Mouse (Mus musculus) midbrain, embryonic 15.5 days (tissue): ENCODE results near the gene Ntm. TPM values are rescaled to one million over a fixed set of nuclear protein-coding genes. Genes with fewer than 3 reads are reported as not detected.

Experiments used
- ATAC-seq: fragments of 200-750 bp; cut with Nextera tagmentation; replicated peaks from 2 replicates; pipeline ENCODE4 v1.8.0; 2017; ENCODE audit warnings: moderate TSS enrichment
- H3K27ac ChIP-seq: fragments of 300-500 bp; sonication (generic); 2 replicates; pipeline ENCODE4 v1.5.1; 2015; ENCODE audit warnings: mild to moderate bottlenecking, inconsistent platforms
- H3K27me3 ChIP-seq: fragments of 300-500 bp; sonication (generic); replicated peaks from 2 replicates; pipeline ENCODE4 v1.6.1; 2015; ENCODE audit warnings: inconsistent platforms
- H3K36me3 ChIP-seq: fragments of 300-500 bp; sonication (generic); replicated peaks from 2 replicates; pipeline ENCODE4 v1.6.1; 2015; ENCODE audit warnings: inconsistent platforms
- H3K4me1 ChIP-seq: fragments of 300-500 bp; sonication (generic); 2 replicates; pipeline ENCODE4 v1.6.1; 2015; ENCODE audit warnings: inconsistent platforms
- H3K4me2 ChIP-seq: fragments of 300-500 bp; sonication (generic); 2 replicates; pipeline ENCODE4 v1.6.1; 2015; ENCODE audit warnings: inconsistent platforms, mild to moderate bottlenecking, moderate library complexity
- H3K4me3 ChIP-seq: fragments of 300-500 bp; sonication (generic); 2 replicates; pipeline ENCODE4 v1.5.1; 2015; ENCODE audit warnings: mild to moderate bottlenecking, inconsistent platforms
- H3K9ac ChIP-seq: fragments of 300-500 bp; sonication (generic); 2 replicates; pipeline ENCODE4 v1.6.1; 2015; ENCODE audit warnings: mild to moderate bottlenecking, inconsistent platforms
- H3K9me3 ChIP-seq: fragments of 300-500 bp; sonication (generic); 2 replicates; pipeline ENCODE4 v1.6.1; 2016; ENCODE audit warnings: inconsistent platforms
- WGBS: fragments of 180-500 bp; shearing (Covaris S2); methylation state at CpG from one replicate; pipeline ENCODE4 v1.1.7; 2015; ENCODE audit warnings: mixed read lengths; 5-methylcytosine and 5-hydroxymethylcytosine counted together
- polyA plus RNA-seq: library from polyadenylated mRNA; unstranded; fragments of >200 nt; fragmentation: Nextera tagmentation; extraction: Ambion mirVana; gene quantifications from 2 replicates; pipeline ENCODE4 v1.2.1, GENCODE M21; 2015

The Ntm gene
- polyA plus RNA-seq, 1 experiment from 2014 or later: 246 TPM

DNA sequence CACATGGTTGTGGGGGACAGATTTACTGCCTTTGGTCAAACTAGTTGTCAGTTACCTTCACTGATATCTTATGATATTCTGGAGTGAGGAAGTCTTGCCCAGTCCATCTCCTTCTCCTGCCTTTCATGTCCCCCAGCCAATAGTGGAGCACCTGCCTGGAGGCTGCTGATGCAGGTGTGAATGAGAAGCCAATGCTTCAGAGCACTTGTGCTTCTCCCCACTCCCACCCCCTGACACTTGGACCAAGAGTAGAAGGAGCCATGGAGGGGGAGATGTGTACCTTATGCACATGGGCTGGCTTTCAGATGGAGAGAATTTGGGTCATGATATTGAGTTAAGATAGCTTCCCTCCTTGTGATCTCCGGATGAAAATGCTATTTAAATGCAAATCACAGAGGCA lies 747.7 kb downstream of the Ntm start:
- Histone ChIP-seq H3K4me3 (no peak overlapping the region), H3K9me3 (no peaks in the 10 kb centered on the region), H3K27ac (no peak overlapping the region), H3K4me2 (no peak overlapping the region), H3K9ac (no peak overlapping the region), H3K27me3 (no peaks in the 10 kb centered on the region), H3K36me3 (no peaks in the 10 kb centered on the region), H3K4me1 (no peaks in the 10 kb centered on the region)
- WGBS: 44% methylated on average over 1 of the region's 1 CpGs
- no peak for ATAC-seq

DNA sequence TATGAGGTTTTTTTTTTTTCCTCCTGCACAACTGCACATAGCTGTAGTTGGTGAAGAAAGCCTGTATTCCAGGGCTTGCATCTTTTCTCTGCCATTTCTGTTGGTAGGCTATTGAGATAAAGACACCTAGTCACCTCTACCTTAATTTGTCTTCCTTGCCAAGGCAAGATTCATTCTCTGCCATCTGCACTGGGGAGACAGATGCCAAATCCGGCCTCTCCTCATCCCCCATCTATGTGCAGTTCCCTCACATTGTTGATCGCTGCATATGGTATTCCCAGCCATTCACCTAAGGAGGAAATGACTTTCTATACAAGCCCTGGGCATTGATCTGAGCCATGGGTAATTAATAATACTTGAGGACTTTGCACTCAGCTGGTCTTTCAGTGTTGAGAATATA lies 753.7 kb downstream of the Ntm start:
- Histone ChIP-seq H3K9ac (no peak overlapping the region), H3K4me2 (no peak overlapping the region), H3K4me1 (peaks cover 9% of the 10 kb centered on the region; the same call in 1 of the 2 replicates), H3K27ac (no peak overlapping the region), H3K27me3 (no peaks in the 10 kb centered on the region), H3K9me3 (no peaks in the 10 kb centered on the region), H3K4me3 (no peak overlapping the region), H3K36me3 (no peaks in the 10 kb centered on the region)
- ATAC-seq: no peak
- WGBS: 84% methylated on average over 2 of the region's 2 CpGs

DNA sequence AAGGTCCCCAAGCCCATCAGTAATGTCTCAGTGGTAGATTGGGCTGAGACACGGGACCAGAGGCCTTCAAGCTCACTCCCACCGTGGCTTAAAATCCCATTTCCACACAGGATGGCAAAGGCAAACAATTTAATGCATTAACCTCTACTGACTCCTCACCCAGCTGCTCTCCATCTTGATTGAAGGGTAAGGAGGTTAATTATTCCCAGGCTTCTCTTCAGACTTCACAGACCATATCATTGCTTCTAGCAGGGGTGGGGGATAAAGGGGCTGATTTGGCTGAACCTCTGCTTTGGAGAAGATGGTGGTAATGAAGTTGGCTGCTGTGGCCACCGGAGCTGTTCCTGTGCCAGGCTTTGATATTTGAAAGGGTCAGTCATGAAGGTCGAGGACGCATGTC lies 754.8 kb downstream of the Ntm start:
- ATAC-seq: no peak
- no peaks in the 10 kb centered on the region for H3K36me3 ChIP-seq
- peaks cover 9% of the 10 kb centered on the region; the same call in 1 of the 2 replicates for H3K4me1 ChIP-seq
- 68% methylated on average over 5 of the region's 5 CpGs for WGBS
- no peak overlapping the region for H3K9ac ChIP-seq
- H3K4me3 ChIP-seq: no peak overlapping the region
- no peak overlapping the region for H3K4me2 ChIP-seq
- H3K27ac ChIP-seq: no peak overlapping the region
- no peaks in the 10 kb centered on the region for H3K9me3 ChIP-seq
- H3K27me3 ChIP-seq: no peaks in the 10 kb centered on the region

DNA sequence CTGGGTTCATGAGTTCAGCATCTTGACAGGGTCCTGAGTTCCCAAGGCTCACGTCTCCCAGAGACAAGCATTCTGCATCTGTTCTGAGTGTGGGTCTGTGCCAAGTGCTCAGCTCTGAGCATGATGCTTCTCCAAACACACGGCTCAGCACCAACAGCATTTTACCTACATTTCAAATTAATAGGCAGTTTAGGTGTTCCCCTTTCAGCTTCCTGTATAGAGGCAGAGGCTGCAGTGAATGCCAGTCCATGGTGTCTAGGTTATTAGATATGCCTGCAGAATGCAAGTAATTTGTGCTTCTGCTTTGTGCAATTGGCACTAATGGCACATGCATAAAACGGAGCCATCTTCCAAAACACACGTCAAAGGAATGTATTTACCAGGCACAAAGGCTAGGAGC lies 757.3 kb downstream of the Ntm start:
- peak overlapping the region; percentile 27; the same call in 1 of the 2 replicates for H3K27ac ChIP-seq
- no peaks in the 10 kb centered on the region for H3K27me3 ChIP-seq
- no peak overlapping the region for H3K4me2 ChIP-seq
- no peaks in the 10 kb centered on the region for H3K36me3 ChIP-seq
- no peak overlapping the region for H3K9ac ChIP-seq
- ATAC-seq: no peak
- peaks cover 21% of the 10 kb centered on the region for H3K4me1 ChIP-seq
- 52% methylated on average over 4 of the region's 4 CpGs for WGBS
- H3K9me3 ChIP-seq: no peaks in the 10 kb centered on the region
- H3K4me3 ChIP-seq: no peak overlapping the region

DNA sequence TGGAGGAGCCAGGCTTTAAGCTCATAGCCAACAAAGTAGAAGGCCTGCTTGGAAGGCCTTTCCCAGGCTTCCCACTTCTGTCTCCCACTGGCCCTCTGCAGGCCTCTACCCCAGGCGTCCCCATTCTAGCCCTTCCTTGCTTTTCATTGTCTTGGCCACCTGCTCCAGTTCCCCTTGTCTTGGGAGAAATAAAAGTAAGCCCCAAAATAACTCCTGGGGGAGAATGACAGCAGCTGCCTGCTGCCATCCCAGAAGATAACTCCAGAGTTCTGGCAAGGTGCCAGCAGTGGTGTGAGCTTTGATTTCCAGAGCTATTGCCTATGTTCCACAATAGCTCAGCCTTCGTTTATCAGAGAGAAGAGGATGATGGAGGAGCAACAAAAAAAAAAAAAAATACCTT lies 760.7 kb downstream of the Ntm start:
- no peak for ATAC-seq

DNA sequence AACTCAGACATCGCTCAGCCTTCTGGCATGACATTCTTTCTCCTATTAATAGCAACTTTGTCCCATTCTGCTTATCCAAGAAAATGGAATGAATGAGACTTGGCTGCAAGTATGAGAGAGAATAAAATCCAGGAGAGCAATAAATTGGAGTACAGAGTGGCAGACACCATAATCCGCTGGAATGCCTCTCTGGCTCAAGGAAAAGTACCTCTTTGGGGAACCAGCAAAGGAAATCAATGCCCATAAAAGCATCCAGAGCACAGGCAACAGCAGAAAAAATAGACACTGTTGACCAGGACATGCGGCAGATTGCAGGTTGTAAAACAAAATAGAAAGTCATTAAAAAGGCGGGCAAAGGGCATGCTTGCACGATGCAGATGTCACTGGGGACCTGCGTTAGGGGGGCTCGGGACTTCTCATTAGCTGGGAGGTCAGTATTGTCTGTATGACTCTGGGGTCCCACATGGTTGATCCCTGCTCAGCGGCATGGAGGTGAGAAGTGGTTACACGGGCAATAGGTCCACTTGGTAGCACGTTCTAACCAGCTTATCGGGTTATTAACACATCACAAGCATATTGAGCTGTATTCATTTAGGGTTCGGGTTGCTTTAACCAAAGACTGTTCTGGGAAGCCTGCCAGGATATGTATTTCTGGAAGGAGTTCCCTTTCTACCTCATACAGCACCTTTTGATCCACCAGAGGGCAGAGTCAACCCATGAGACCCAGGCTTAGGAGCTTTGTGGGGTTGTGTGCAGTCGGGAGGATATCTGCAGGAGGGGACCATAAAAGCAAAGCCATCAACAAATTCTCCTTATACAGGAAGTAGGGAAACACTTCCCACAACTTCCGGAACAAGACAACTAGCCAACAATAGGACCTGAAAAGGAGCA lies 761.5 kb downstream of the Ntm start:
- H3K4me1 ChIP-seq: peaks cover 21% of the 10 kb centered on the region

More for the DNA sequence above, 760.7 kb downstream of the Ntm start:
- no peak overlapping the region for H3K4me3 ChIP-seq
- H3K4me1 ChIP-seq: peaks cover 21% of the 10 kb centered on the region
- no peak overlapping the region for H3K27ac ChIP-seq
- WGBS: 21% methylated on average over 2 of the region's 2 CpGs
- H3K9ac ChIP-seq: no peak overlapping the region
- H3K36me3 ChIP-seq: no peaks in the 10 kb centered on the region
- no peak overlapping the region for H3K4me2 ChIP-seq
- no peaks in the 10 kb centered on the region for H3K27me3 ChIP-seq
- H3K9me3 ChIP-seq: no peaks in the 10 kb centered on the region

DNA sequence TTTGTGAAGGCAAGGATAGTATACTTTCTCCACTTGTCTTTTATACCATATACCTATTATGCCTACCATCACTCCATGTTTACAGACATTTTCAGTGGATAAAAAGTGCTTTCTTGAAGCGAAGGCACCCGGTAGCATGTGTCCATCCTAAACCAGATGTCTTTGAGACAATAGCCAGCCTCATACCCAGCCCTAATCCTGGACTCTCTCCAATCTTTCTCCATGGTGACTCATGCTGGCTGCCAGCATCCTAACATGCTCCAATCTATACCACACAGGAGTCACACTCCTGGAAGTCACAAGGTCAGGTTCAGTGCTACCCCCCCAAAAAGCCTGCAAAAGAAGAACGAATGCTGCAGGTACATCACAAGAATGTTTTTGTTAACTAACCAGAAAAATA lies 765.9 kb downstream of the Ntm start:
- no peaks in the 10 kb centered on the region for H3K9me3 ChIP-seq
- no peak overlapping the region for H3K4me3 ChIP-seq
- no peak for ATAC-seq
- H3K27me3 ChIP-seq: no peaks in the 10 kb centered on the region
- no peak overlapping the region for H3K9ac ChIP-seq
- H3K4me1 ChIP-seq: peaks cover 7% of the 10 kb centered on the region
- H3K27ac ChIP-seq: no peak overlapping the region
- WGBS: 53% methylated on average over 3 of the region's 3 CpGs
- no peaks in the 10 kb centered on the region for H3K36me3 ChIP-seq
- H3K4me2 ChIP-seq: no peak overlapping the region

More for the DNA sequence above, 761.5 kb downstream of the Ntm start:
- Histone ChIP-seq H3K36me3 (no peaks in the 10 kb centered on the region), H3K27ac (no peak overlapping the region), H3K4me3 (no peak overlapping the region), H3K4me2 (no peak overlapping the region), H3K9me3 (no peaks in the 10 kb centered on the region), H3K9ac (no peak overlapping the region), H3K27me3 (no peaks in the 10 kb centered on the region)
- peak; percentile 59 for ATAC-seq
- WGBS: 53% methylated on average over 14 of the region's 14 CpGs

DNA sequence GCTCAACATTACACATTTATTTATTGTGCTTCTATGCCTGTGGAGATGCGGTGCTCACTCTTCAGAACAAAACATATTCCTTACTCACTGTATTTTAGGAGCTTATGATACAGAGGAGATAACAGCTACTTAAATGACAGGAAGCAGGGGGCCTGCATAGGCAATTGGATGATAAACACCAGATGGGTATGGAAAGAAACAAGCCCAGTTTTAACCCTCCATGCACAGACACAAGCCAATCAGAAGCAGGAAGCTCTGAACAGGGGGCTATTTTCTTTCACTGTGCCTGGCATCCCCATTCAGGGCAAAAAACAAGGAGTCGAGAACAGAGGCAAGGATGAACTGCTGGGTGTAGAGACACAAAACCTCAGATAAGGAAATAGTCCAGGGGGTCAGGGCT lies 768.7 kb downstream of the Ntm start:
- no peaks in the 10 kb centered on the region for H3K27me3 ChIP-seq
- no peak overlapping the region for H3K27ac ChIP-seq
- no peak overlapping the region for H3K4me3 ChIP-seq
- H3K9ac ChIP-seq: no peak overlapping the region
- no peak overlapping the region for H3K4me2 ChIP-seq
- ATAC-seq: no peak
- H3K4me1 ChIP-seq: peaks cover 5% of the 10 kb centered on the region; the same call in 1 of the 2 replicates
- WGBS: 77% methylated on average over 2 of the region's 2 CpGs
- no peaks in the 10 kb centered on the region for H3K36me3 ChIP-seq
- no peaks in the 10 kb centered on the region for H3K9me3 ChIP-seq

DNA sequence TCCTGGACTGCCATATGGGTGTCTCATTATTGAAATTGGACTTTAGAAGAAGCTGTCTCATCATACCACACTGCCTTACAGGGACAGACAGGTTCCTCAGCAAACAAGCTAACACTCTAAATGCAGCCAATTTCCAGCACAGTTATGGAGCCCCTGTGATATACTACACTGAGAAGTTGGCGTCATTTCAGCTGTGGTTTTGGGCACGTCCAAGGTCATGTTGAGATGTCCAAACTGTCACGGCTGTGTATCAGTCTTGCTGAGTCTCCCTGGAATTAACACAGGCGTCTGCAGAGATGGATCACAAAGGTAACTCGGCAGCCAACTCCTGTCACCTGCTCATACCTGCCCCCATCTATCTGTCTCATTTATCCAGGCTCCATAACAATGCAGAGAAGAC lies 779.9 kb downstream of the Ntm start:
- WGBS: 88% methylated on average over 5 of the region's 5 CpGs
- no peaks in the 10 kb centered on the region for H3K27me3 ChIP-seq
- no peaks in the 10 kb centered on the region for H3K9me3 ChIP-seq
- no peaks in the 10 kb centered on the region for H3K36me3 ChIP-seq
- no peak for ATAC-seq
- no peak overlapping the region for H3K4me3 ChIP-seq
- no peak overlapping the region for H3K9ac ChIP-seq
- H3K4me2 ChIP-seq: no peak overlapping the region
- no peaks in the 10 kb centered on the region for H3K4me1 ChIP-seq
- no peak overlapping the region for H3K27ac ChIP-seq

DNA sequence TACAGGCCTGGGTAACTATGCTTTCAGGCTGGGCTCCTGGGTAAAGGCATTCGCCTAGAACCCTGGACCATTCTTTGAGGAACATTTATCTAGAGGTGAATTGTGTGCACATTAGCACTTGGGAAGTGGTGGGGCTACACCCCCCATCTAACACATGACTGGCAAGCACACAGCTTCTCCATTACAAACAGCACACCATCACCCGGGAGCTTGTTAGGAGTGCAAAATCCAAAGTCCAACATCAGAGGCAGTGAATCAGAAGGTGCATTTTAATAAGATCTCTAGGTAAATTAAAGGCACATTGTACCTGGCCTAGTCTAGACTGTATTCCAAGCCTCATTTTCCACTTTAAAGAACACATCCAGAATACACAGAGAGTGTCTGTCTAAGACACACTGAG lies 781.3 kb downstream of the Ntm start:
- WGBS: 87% methylated on average over 2 of the region's 2 CpGs
- Histone ChIP-seq H3K4me3 (no peak overlapping the region), H3K4me1 (no peaks in the 10 kb centered on the region), H3K9ac (no peak overlapping the region), H3K27me3 (no peaks in the 10 kb centered on the region), H3K36me3 (no peaks in the 10 kb centered on the region), H3K27ac (no peak overlapping the region), H3K9me3 (no peaks in the 10 kb centered on the region), H3K4me2 (no peak overlapping the region)
- no peak for ATAC-seq

DNA sequence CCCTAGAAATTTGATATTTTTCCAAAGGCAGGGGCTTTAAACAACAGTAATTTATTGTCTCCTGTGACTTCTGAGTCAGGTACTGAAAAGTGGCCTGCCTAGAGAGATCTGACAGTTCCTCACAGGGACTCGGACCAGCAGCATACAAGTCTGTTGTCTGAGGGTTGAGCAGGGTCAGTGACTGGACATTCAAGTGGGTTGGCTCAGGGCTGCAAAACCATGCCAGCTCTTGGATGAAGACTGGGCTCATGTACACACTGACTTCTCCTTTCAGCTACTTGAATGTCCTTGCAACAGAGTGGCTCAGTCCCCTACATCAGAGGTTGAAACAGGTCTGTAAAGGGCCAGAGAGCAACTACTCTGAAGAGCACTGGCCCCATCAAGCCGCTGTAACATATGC lies 797.2 kb downstream of the Ntm start:
- no peak overlapping the region for H3K9ac ChIP-seq
- H3K9me3 ChIP-seq: no peaks in the 10 kb centered on the region
- H3K4me3 ChIP-seq: no peak overlapping the region
- WGBS: 82% methylated on average over 2 of the region's 2 CpGs
- no peaks in the 10 kb centered on the region for H3K27me3 ChIP-seq
- no peak overlapping the region for H3K27ac ChIP-seq
- no peak for ATAC-seq
- no peaks in the 10 kb centered on the region for H3K36me3 ChIP-seq
- no peak overlapping the region for H3K4me2 ChIP-seq
- no peaks in the 10 kb centered on the region for H3K4me1 ChIP-seq

DNA sequence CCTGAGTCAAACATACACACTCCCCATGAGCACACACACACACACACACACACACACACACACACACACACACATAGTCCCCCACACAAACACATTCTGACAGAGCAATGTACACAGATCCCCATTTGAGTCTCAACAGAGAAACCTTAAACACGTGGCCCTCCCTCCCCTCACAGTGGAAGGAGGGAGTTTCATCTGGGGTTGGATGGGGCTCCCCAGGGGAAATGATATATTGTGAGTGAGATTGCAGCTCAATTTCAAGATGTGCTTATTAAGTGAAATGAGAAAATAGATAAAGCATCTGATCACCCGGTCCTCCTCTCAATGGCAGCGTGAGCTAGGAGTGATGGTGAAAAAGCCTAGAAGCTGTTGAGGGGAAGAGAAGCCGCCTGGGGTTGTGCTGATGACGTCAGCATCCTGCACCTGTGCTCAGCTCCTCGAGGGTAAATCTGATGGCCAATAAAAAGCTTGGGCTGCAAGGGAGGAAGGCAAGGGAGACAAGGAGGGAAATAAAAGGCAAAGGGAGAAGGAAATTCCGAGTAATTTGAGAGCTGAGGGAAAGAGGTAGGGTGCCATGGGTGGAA lies 801.8 kb downstream of the Ntm start:
- 31% methylated on average over 7 of the region's 7 CpGs for WGBS
- no peak for ATAC-seq
- H3K4me1 ChIP-seq: no peaks in the 10 kb centered on the region
- H3K4me2 ChIP-seq: no peak overlapping the region
- H3K27ac ChIP-seq: no peak overlapping the region
- no peaks in the 10 kb centered on the region for H3K9me3 ChIP-seq
- H3K9ac ChIP-seq: no peak overlapping the region
- no peaks in the 10 kb centered on the region for H3K36me3 ChIP-seq
- no peaks in the 10 kb centered on the region for H3K27me3 ChIP-seq
- no peak overlapping the region for H3K4me3 ChIP-seq

DNA sequence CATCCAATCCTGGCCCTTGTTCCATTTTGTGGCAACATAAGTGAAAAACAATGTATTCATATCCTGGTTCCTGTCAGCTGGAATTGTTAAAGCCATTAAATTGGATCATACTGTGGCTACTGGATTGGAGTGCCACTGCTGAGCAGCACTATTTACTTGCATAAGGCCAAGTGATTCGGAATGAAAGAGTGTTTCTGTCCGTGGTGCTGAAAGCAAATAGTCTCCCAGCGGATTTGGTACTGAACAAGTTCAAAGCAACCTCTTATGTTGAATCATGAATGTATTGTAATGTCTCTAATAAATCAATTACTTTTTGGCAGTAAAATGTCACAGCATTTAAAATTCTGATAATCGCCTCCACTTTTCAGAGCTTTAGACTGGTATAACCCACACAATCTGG lies 817.0 kb downstream of the Ntm start:
- Histone ChIP-seq H3K9me3 (no peaks in the 10 kb centered on the region), H3K36me3 (no peaks in the 10 kb centered on the region), H3K27me3 (no peaks in the 10 kb centered on the region), H3K4me2 (no peak overlapping the region), H3K4me3 (no peak overlapping the region), H3K27ac (no peak overlapping the region), H3K4me1 (peaks cover 11% of the 10 kb centered on the region; the same call in 1 of the 2 replicates), H3K9ac (no peak overlapping the region)
- WGBS: 15% methylated on average over 4 of the region's 4 CpGs
- ATAC-seq: no peak
